Mouse (Mus musculus) heart, embryonic 10.5 days (tissue): ENCODE results near the gene Ifit3. TPM values are rescaled to one million over a fixed set of nuclear protein-coding genes. Genes with fewer than 3 reads are reported as not detected.
"Not testable (repeated sequence)": the region's sequence is repeated elsewhere in the genome, so short reads cannot be mapped to it uniquely, and the experiment has no call there.

ENCODE experiments used
- DNase-seq: peaks from one replicate; pipeline ENCODE4 v3.0.0-alpha.2; 2017; ENCODE audit warnings: low spot score
- H3K27ac ChIP-seq: fragments of 300-500 bp; sonication (generic); 2 replicates; pipeline ENCODE4 v1.5.1; 2016; ENCODE audit warnings: mild to moderate bottlenecking
- H3K27me3 ChIP-seq: fragments of 300-500 bp; sonication (generic); 2 replicates; pipeline ENCODE4 v1.6.1; 2016; ENCODE audit warnings: mild to moderate bottlenecking; ENCODE audit not compliant: poor library complexity, insufficient read depth, severe bottlenecking
- H3K36me3 ChIP-seq: fragments of 300-500 bp; sonication (generic); 2 replicates; pipeline ENCODE4 v1.6.1; 2016; ENCODE audit warnings: mild to moderate bottlenecking, moderate library complexity
- H3K4me1 ChIP-seq: fragments of 300-500 bp; sonication (generic); 2 replicates; pipeline ENCODE4 v1.6.1; 2016; ENCODE audit warnings: mild to moderate bottlenecking
- H3K4me3 ChIP-seq: fragments of 300-500 bp; sonication (generic); 2 replicates; pipeline ENCODE4 v1.5.1; 2016; ENCODE audit warnings: mild to moderate bottlenecking, moderate library complexity
- H3K9me3 ChIP-seq: fragments of 300-500 bp; sonication (generic); 2 replicates; pipeline ENCODE4 v1.6.1; 2016; ENCODE audit warnings: mild to moderate bottlenecking, moderate library complexity
- WGBS: fragments of 180-500 bp; shearing (Covaris S2); methylation state at CpG from one replicate; pipeline ENCODE4 v1.1.7; 2016; 5-methylcytosine and 5-hydroxymethylcytosine counted together
- polyA plus RNA-seq: library from polyadenylated mRNA; unstranded; fragments of >200 nt; fragmentation: Nextera tagmentation; extraction: Ambion mirVana; gene quantifications from 2 replicates; pipeline ENCODE4 v1.2.1, GENCODE M21; 2016

The Ifit3 gene
- polyA plus RNA-seq, 1 experiment from 2014 or later = 0.16 TPM

GRCm38 (mm10) chr19:34568988-34569895, 14.1 kb upstream of the Ifit3 start:
- Histone ChIP-seq H3K4me3 (no peak overlapping the region), H3K9me3 (no peaks in the 10 kb centered on the region), H3K27ac (no peak overlapping the region), H3K4me1 (peaks cover 9% of the 10 kb centered on the region; the same call in 1 of the 2 replicates), H3K27me3 (no peaks in the 10 kb centered on the region), H3K36me3 (peaks cover 3% of the 10 kb centered on the region; the same call in 1 of the 2 replicates)
- no peak for DNase-seq
- WGBS = 84% methylated on average over 7 of the region's 7 CpGs

- 63% methylated on average over 4 of the region's 4 CpGs for WGBS
- no peaks in the 10 kb centered on the region for H3K27me3 ChIP-seq
- H3K9me3 ChIP-seq = no peaks in the 10 kb centered on the region
- H3K4me3 ChIP-seq = no peak overlapping the region
- H3K4me1 ChIP-seq = peaks cover 9% of the 10 kb centered on the region; the same call in 1 of the 2 replicates
- peaks cover 3% of the 10 kb centered on the region; the same call in 1 of the 2 replicates for H3K36me3 ChIP-seq
- H3K27ac ChIP-seq = no peak overlapping the region
- DNase-seq = peak; percentile 60
These were observed 13.3 kb upstream of the Ifit3 start for GRCm38 (mm10) chr19:34569896-34570476.

- H3K4me1 ChIP-seq = peaks cover 9% of the 10 kb centered on the region; the same call in 1 of the 2 replicates
These were observed 12.3 kb upstream of the Ifit3 start for GRCm38 (mm10) chr19:34571080-34571479.

GRCm38 (mm10) chr19:34573650-34574049, 9.7 kb upstream of the Ifit3 start:
- DNase-seq = no peak
- Histone ChIP-seq H3K27ac (no peak overlapping the region), H3K27me3 (no peaks in the 10 kb centered on the region), H3K36me3 (peaks cover 3% of the 10 kb centered on the region; the same call in 1 of the 2 replicates), H3K9me3 (no peaks in the 10 kb centered on the region), H3K4me3 (no peak overlapping the region), H3K4me1 (peaks cover 9% of the 10 kb centered on the region; the same call in 1 of the 2 replicates)
- 87% methylated on average over 5 of the region's 5 CpGs for WGBS

More at GRCm38 (mm10) chr19:34571080-34571479, 12.3 kb upstream of the Ifit3 start:
- Histone ChIP-seq H3K9me3 (no peaks in the 10 kb centered on the region), H3K27me3 (no peaks in the 10 kb centered on the region), H3K27ac (no peak overlapping the region), H3K36me3 (peaks cover 3% of the 10 kb centered on the region; the same call in 1 of the 2 replicates), H3K4me3 (no peak overlapping the region)
- peak; percentile 13 for DNase-seq
- WGBS = 83% methylated on average over 1 of the region's 1 CpGs

GRCm38 (mm10) chr19:34577121-34577520, 6.2 kb upstream of the Ifit3 start:
- H3K4me3 ChIP-seq = no peak overlapping the region
- no peak overlapping the region for H3K27ac ChIP-seq
- H3K9me3 ChIP-seq = no peaks in the 10 kb centered on the region
- H3K27me3 ChIP-seq = no peaks in the 10 kb centered on the region
- H3K4me1 ChIP-seq = no peaks in the 10 kb centered on the region
- 63% methylated on average over 1 of the region's 1 CpGs for WGBS
- H3K36me3 ChIP-seq = peaks cover 3% of the 10 kb centered on the region; the same call in 1 of the 2 replicates
- DNase-seq = no peak

- H3K9me3 ChIP-seq, H3K27ac ChIP-seq, H3K36me3 ChIP-seq, H3K27me3 ChIP-seq, DNase-seq, H3K4me3 ChIP-seq, H3K4me1 ChIP-seq: not testable (repeated sequence)
- 89% methylated on average over 2 of the region's 2 CpGs for WGBS
These were observed 635 bp upstream of the Ifit3 start for GRCm38 (mm10) chr19:34582696-34583095.

GRCm38 (mm10) chr19:34585740-34586458, 2.6 kb downstream of the Ifit3 start:
- H3K4me1 ChIP-seq, H3K27me3 ChIP-seq, H3K4me3 ChIP-seq, DNase-seq, H3K36me3 ChIP-seq, H3K9me3 ChIP-seq, H3K27ac ChIP-seq: not testable (repeated sequence)
- 62% methylated on average over 5 of the region's 5 CpGs for WGBS

- H3K4me1 ChIP-seq, H3K27me3 ChIP-seq, H3K27ac ChIP-seq, H3K9me3 ChIP-seq, H3K36me3 ChIP-seq, H3K4me3 ChIP-seq, DNase-seq: not testable (repeated sequence)
- WGBS = 83% methylated on average over 8 of the region's 12 CpGs
These were observed 4.8 kb downstream of the Ifit3 start for GRCm38 (mm10) chr19:34587898-34588692.

GRCm38 (mm10) chr19:34588959-34589358, 5.6 kb downstream of the Ifit3 start:
- Histone ChIP-seq H3K27ac (no peak overlapping the region), H3K27me3 (no peaks in the 10 kb centered on the region), H3K36me3 (no peaks in the 10 kb centered on the region), H3K4me1 (no peaks in the 10 kb centered on the region), H3K9me3 (no peaks in the 10 kb centered on the region), H3K4me3 (no peak overlapping the region)
- DNase-seq = no peak

GRCm38 (mm10) chr19:34593456-34593855, 10.1 kb downstream of the Ifit3 start:
- Histone ChIP-seq H3K27me3 (no peaks in the 10 kb centered on the region), H3K36me3 (no peaks in the 10 kb centered on the region), H3K4me3 (no peak overlapping the region), H3K27ac (no peak overlapping the region), H3K4me1 (no peaks in the 10 kb centered on the region), H3K9me3 (no peaks in the 10 kb centered on the region)
- no peak for DNase-seq
- 78% methylated on average over 2 of the region's 2 CpGs for WGBS

GRCm38 (mm10) chr19:34594523-34594922, 11.2 kb downstream of the Ifit3 start:
- WGBS = 74% methylated on average over 3 of the region's 3 CpGs
- not testable (repeated sequence) for H3K9me3 ChIP-seq, H3K27ac ChIP-seq, H3K36me3 ChIP-seq, DNase-seq, H3K27me3 ChIP-seq, H3K4me1 ChIP-seq, H3K4me3 ChIP-seq

GRCm38 (mm10) chr19:34596811-34597210, 13.5 kb downstream of the Ifit3 start:
- H3K27ac ChIP-seq = no peak overlapping the region
- no peaks in the 10 kb centered on the region for H3K27me3 ChIP-seq
- H3K9me3 ChIP-seq = no peaks in the 10 kb centered on the region
- no peaks in the 10 kb centered on the region for H3K36me3 ChIP-seq
- DNase-seq = no peak
- H3K4me1 ChIP-seq = no peaks in the 10 kb centered on the region
- H3K4me3 ChIP-seq = no peak overlapping the region
